Mouse (Mus musculus) MEL (cell line): Measurements from ENCODE around the gene Stag1. TPM values are rescaled to one million over a fixed set of nuclear protein-coding genes. Genes with fewer than 3 reads are reported as not detected.

Experiments used
- DNase-seq: peaks from one replicate; pipeline ENCODE4 v3.0.0; 2011; ENCODE audit warnings: low read depth, low spot score
- H3K27ac ChIP-seq: 2 replicates; pipeline ENCODE4 v1.5.1; 2012; ENCODE audit warnings: low read depth, mild to moderate bottlenecking, control low read depth, low read length, moderate library complexity; ENCODE audit not compliant: control insufficient read depth
- H3K27me3 ChIP-seq, 2 experiments: fragments of 150-350 bp in 1 of 2; sonication (generic) in 1 of 2; 2 replicates each; pipeline ENCODE4 v1.6.1; 2012; ENCODE audit warnings: low read length in 2 of 2, mild to moderate bottlenecking in 2 of 2, improper control_type of control experiment in 1 of 2, moderate library complexity in 1 of 2; ENCODE audit not compliant: insufficient read depth in 2 of 2, control insufficient read depth in 1 of 2
- H3K36me3 ChIP-seq, 2 experiments: 2 replicates each; pipeline ENCODE4 v1.6.1; 2012 to 2014; ENCODE audit warnings: low read length in 2 of 2, improper control_type of control experiment in 1 of 2, inconsistent platforms in 1 of 2, mild to moderate bottlenecking in 1 of 2; ENCODE audit not compliant: insufficient read depth in 2 of 2, control insufficient read depth in 1 of 2
- H3K4me1 ChIP-seq, 2 experiments: fragments of 150-350 bp in 1 of 2; sonication (generic) in 1 of 2; 2 replicates each; pipeline ENCODE4 v1.6.1; 2012; ENCODE audit warnings: low read length in 2 of 2, improper control_type of control experiment in 1 of 2, mild to moderate bottlenecking in 1 of 2; ENCODE audit not compliant: insufficient read depth in 2 of 2, control insufficient read depth in 1 of 2
- H3K4me3 ChIP-seq, 2 experiments: fragments of 150-350 bp in 1 of 2; sonication (generic) in 1 of 2; 2 replicates each; pipeline ENCODE4 v1.5.1; 2012; ENCODE audit warnings: low read depth in 2 of 2, low read length in 2 of 2, mild to moderate bottlenecking in 2 of 2, moderate library complexity in 2 of 2, control low read depth in 1 of 2, improper control_type of control experiment in 1 of 2; ENCODE audit not compliant: control insufficient read depth in 1 of 2, insufficient read depth in 1 of 2
- H3K79me2 ChIP-seq: 2 replicates; pipeline ENCODE4 v1.6.1; 2012; ENCODE audit warnings: mild to moderate bottlenecking, low read length, moderate library complexity; ENCODE audit not compliant: control insufficient read depth, poor library complexity, insufficient read depth
- H3K9ac ChIP-seq: 2 replicates; pipeline ENCODE4 v1.6.1; 2012; ENCODE audit warnings: low read depth, mild to moderate bottlenecking, control low read depth, low read length, moderate library complexity; ENCODE audit not compliant: control insufficient read depth, poor library complexity, severe bottlenecking
- H3K9me3 ChIP-seq: fragments of 150-350 bp; sonication (generic); replicated peaks from 2 replicates; pipeline ENCODE4 v1.6.1; 2012; ENCODE audit warnings: mild to moderate bottlenecking, low read length, improper control_type of control experiment, moderate library complexity; ENCODE audit not compliant: insufficient read depth
- BHLHE40 ChIP-seq: IDR thresholded peaks from 2 replicates; pipeline ENCODE4 v1.6.1; 2012; ENCODE audit warnings: low read depth, mild to moderate bottlenecking, inconsistent platforms, low read length, improper control_type of control experiment, borderline replicate concordance
- CHD1 ChIP-seq: IDR thresholded peaks from 2 replicates; pipeline ENCODE4 v1.6.1; 2012; ENCODE audit warnings: low read depth, mild to moderate bottlenecking, inconsistent platforms, low read length, improper control_type of control experiment
- CHD2 ChIP-seq: IDR thresholded peaks from 2 replicates; pipeline ENCODE4 v1.6.1; 2011; ENCODE audit warnings: low read length, improper control_type of control experiment
- CTCF ChIP-seq, 3 experiments: IDR thresholded peaks in 2 of 3; conservative IDR thresholded peaks in 1 of 3; 2 replicates each; pipeline ENCODE4 v1.5.1; 2011 to 2012; ENCODE audit warnings: low read length in 3 of 3, low read depth in 2 of 3, mild to moderate bottlenecking in 2 of 3, improper control_type of control experiment in 1 of 3, inconsistent platforms in 1 of 3, mixed read lengths in 1 of 3, moderate library complexity in 1 of 3; ENCODE audit not compliant: control insufficient read depth in 1 of 3, insufficient read depth in 1 of 3, poor library complexity in 1 of 3, severe bottlenecking in 1 of 3
- ELF1 ChIP-seq: IDR thresholded peaks from 2 replicates; pipeline ENCODE4 v1.6.1; 2014; ENCODE audit warnings: low read depth, mild to moderate bottlenecking, inconsistent platforms, low read length, improper control_type of control experiment, moderate library complexity
- ETS1 ChIP-seq: IDR thresholded peaks from 2 replicates; pipeline ENCODE4 v1.6.1; 2012; ENCODE audit warnings: low read depth, mild to moderate bottlenecking, inconsistent platforms, low read length, improper control_type of control experiment, moderate library complexity
- KAT2A ChIP-seq: conservative IDR thresholded peaks from 2 replicates; pipeline ENCODE4 v1.6.1; 2012; ENCODE audit warnings: low read depth, low read length, improper control_type of control experiment, inconsistent platforms
- MEF2A ChIP-seq: IDR thresholded peaks from 2 replicates; pipeline ENCODE4 v1.6.1; 2014; ENCODE audit warnings: low read depth, mild to moderate bottlenecking, inconsistent platforms, low read length, improper control_type of control experiment; ENCODE audit not compliant: poor library complexity, insufficient replicate concordance, severe bottlenecking; ENCODE audit errors: extremely low read depth
- MXI1 ChIP-seq: IDR thresholded peaks from 2 replicates; pipeline ENCODE4 v1.6.1; 2011; ENCODE audit warnings: mild to moderate bottlenecking, low read depth, low read length, improper control_type of control experiment
- MYB ChIP-seq: IDR thresholded peaks from 2 replicates; pipeline ENCODE4 v1.6.1; 2011; ENCODE audit warnings: mild to moderate bottlenecking, low read depth, low read length, improper control_type of control experiment
- MYC ChIP-seq: IDR thresholded peaks from 2 replicates; pipeline ENCODE4 v1.6.1; 2011; ENCODE audit warnings: low read depth, mild to moderate bottlenecking, low read length, improper control_type of control experiment, moderate library complexity
- NELFE ChIP-seq: IDR thresholded peaks from 2 replicates; pipeline ENCODE4 v1.6.1; 2011; ENCODE audit warnings: low read depth, low read length, improper control_type of control experiment
- NRF1 ChIP-seq: IDR thresholded peaks from 2 replicates; pipeline ENCODE4 v1.6.1; 2014; ENCODE audit warnings: low read depth, mild to moderate bottlenecking, inconsistent platforms, low read length, improper control_type of control experiment, moderate library complexity; ENCODE audit not compliant: poor library complexity, insufficient read depth, severe bottlenecking
- POLR2A ChIP-seq, 2 experiments: IDR thresholded peaks; 2 replicates each; pipeline ENCODE4 v1.6.1; 2011 to 2012; ENCODE audit warnings: low read length in 2 of 2, mild to moderate bottlenecking in 2 of 2, control low read depth in 1 of 2, improper control_type of control experiment in 1 of 2, low read depth in 1 of 2, moderate library complexity in 1 of 2; ENCODE audit not compliant: control insufficient read depth in 1 of 2, insufficient read depth in 1 of 2, poor library complexity in 1 of 2
- POLR2AphosphoS2 ChIP-seq: IDR thresholded peaks from 2 replicates; pipeline ENCODE4 v1.6.1; 2011; ENCODE audit warnings: low read length, improper control_type of control experiment
- POLR2AphosphoS5 ChIP-seq: IDR thresholded peaks from 2 replicates; pipeline ENCODE4 v1.6.1; 2012; ENCODE audit warnings: low read depth, borderline replicate concordance, mild to moderate bottlenecking, inconsistent platforms, low read length, moderate library complexity, mixed read lengths
- RAD21 ChIP-seq: IDR thresholded peaks from 2 replicates; pipeline ENCODE4 v1.6.1; 2011; ENCODE audit warnings: mild to moderate bottlenecking, low read depth, low read length, improper control_type of control experiment
- RCOR1 ChIP-seq: IDR thresholded peaks from 2 replicates; pipeline ENCODE4 v1.6.1; 2012; ENCODE audit warnings: low read depth, mild to moderate bottlenecking, inconsistent platforms, low read length, improper control_type of control experiment
- SMC3 ChIP-seq: IDR thresholded peaks from 2 replicates; pipeline ENCODE4 v1.6.1; 2011; ENCODE audit warnings: low read depth, low read length, improper control_type of control experiment
- UBTF ChIP-seq: IDR thresholded peaks from 2 replicates; pipeline ENCODE4 v1.6.1; 2012; ENCODE audit warnings: low read depth, mild to moderate bottlenecking, inconsistent platforms, low read length, improper control_type of control experiment, moderate library complexity, borderline replicate concordance; ENCODE audit not compliant: insufficient read depth
- ZC3H11A ChIP-seq: IDR thresholded peaks from 2 replicates; pipeline ENCODE4 v1.6.1; 2012; ENCODE audit warnings: low read depth, mild to moderate bottlenecking, inconsistent platforms, low read length, improper control_type of control experiment
- ZKSCAN1 ChIP-seq: IDR thresholded peaks from 2 replicates; pipeline ENCODE4 v1.6.1; 2012; ENCODE audit warnings: low read depth, mild to moderate bottlenecking, inconsistent platforms, low read length, improper control_type of control experiment, moderate library complexity
- ZMIZ1 ChIP-seq: IDR thresholded peaks from 2 replicates; pipeline ENCODE4 v1.6.1; 2012; ENCODE audit warnings: low read depth, mild to moderate bottlenecking, inconsistent platforms, low read length, improper control_type of control experiment, moderate library complexity
- ZNF384 ChIP-seq: IDR thresholded peaks from 2 replicates; pipeline ENCODE4 v1.6.1; 2012; ENCODE audit warnings: low read depth, mild to moderate bottlenecking, inconsistent platforms, low read length, improper control_type of control experiment
- polyA plus RNA-seq, 2 experiments: library from polyadenylated mRNA; stranded (reverse) in 1 of 2; unstranded in 1 of 2; fragments of >175 nt in 1 of 2; fragments of >200 nt in 1 of 2; gene quantifications; 2 replicates each; pipeline versions ENCODE4 v1.2.1 to v1.2.4; 2012; ENCODE audit warnings: low replicate concordance in 2 of 2, low read depth in 1 of 2; ENCODE audit not compliant: insufficient read length in 2 of 2, insufficient read depth in 1 of 2, missing spikeins in 1 of 2
- total RNA-seq: library from RNA; depleted of rRNA; stranded (reverse); fragments of 300-350 nt; gene quantifications from 2 replicates; pipeline ENCODE4 v1.2.3, GENCODE M21; 2012

The Stag1 gene
- total and polyA plus RNA-seq, 3 experiments: 30.1 to 41.7 TPM; not detected in 1

DNA sequence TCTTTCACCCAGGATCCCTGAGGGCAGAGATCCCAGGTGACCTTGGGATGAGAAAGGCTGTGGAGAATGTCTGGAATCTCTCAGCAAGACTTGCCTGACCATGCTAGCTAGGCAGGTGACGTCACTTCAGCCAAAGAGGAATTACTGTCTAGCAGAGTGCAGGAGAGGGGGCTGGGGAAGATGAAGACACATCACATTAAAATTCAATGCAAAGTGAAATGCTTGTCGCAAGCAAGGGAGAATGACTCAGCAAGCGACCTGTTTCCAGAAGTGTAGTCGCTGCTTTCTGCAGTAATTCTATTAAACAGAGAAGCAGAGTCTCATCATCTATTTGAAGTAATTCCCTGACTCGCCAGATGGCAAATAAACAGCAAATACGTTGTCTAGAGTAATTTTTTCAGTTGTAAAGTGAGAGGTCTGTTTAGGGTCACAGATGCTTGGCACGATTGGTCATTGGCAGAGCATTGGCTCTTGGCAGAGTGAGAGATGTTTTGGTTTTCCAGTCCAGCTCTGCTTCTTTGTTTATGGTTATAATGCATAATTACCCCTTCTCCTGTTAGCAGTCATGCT, 8.5 kb downstream of the Stag1 start:
- Histone ChIP-seq H3K9ac (no peak overlapping the region), H3K4me3 (no peak overlapping the region), H3K36me3 (no peaks in the 10 kb centered on the region), H3K79me2 (no peaks in the 10 kb centered on the region), H3K4me1 (no peaks in the 10 kb centered on the region), H3K9me3 (no peaks in the 10 kb centered on the region), H3K27ac (no peak overlapping the region), H3K27me3 (no peaks in the 10 kb centered on the region)
- no peak for TF ChIP-seq NELFE
- TF ChIP-seq POLR2A (IDR thresholded peaks at IDR 0.05; ENCODE audit: control insufficient read depth in 1 of 2, insufficient read depth in 1 of 2, low read depth in 1 of 2, low read length in 2 of 2, poor library complexity in 1 of 2): no peak
- no peak for TF ChIP-seq BHLHE40
- no peak for TF ChIP-seq SMC3
- no peak for TF ChIP-seq RCOR1
- TF ChIP-seq ZKSCAN1: no peak
- no peak for TF ChIP-seq CTCF (IDR thresholded peaks at IDR 0.05 in 2 of 3, conservative IDR thresholded peaks at IDR 0.05 in 1 of 3; ENCODE audit: control insufficient read depth in 1 of 3, insufficient read depth in 1 of 3, low read depth in 2 of 3, low read length in 3 of 3, poor library complexity in 1 of 3, severe bottlenecking in 1 of 3)
- TF ChIP-seq MXI1: no peak
- no peak for TF ChIP-seq KAT2A
- no peak for DNase-seq

GRCm38 (mm10) chr9:100613501-100614071, 16.0 kb downstream of the Stag1 start:
- Histone ChIP-seq H3K9ac (no peak overlapping the region), H3K27ac (no peak overlapping the region), H3K4me1 (no peaks in the 10 kb centered on the region), H3K27me3 (no peaks in the 10 kb centered on the region), H3K9me3 (no peaks in the 10 kb centered on the region), H3K79me2 (no peaks in the 10 kb centered on the region), H3K4me3 (no peak overlapping the region), H3K36me3 (no peaks in the 10 kb centered on the region)
- no peak for DNase-seq
- TF ChIP-seq RCOR1 (no peak), UBTF (no peak), NRF1 (no peak), MYC (no peak), ELF1 (no peak), ETS1 (no peak), ZKSCAN1 (no peak), POLR2AphosphoS5 (no peak), POLR2AphosphoS2 (no peak), ZNF384 (no peak), MYB (no peak), ZMIZ1 (no peak), CHD2 (no peak), RAD21 (no peak), BHLHE40 (no peak), POLR2A (IDR thresholded peaks at IDR 0.05; ENCODE audit: control insufficient read depth in 1 of 2, insufficient read depth in 1 of 2, low read depth in 1 of 2, low read length in 2 of 2, poor library complexity in 1 of 2) (no peak), KAT2A (no peak), CHD1 (no peak), ZC3H11A (no peak), MEF2A (no peak)
